Mouse (Mus musculus): ENCODE measurements around the gene Bcas3. TPM values are rescaled to one million over a fixed set of nuclear protein-coding genes. Genes with fewer than 3 reads are reported as not detected.

Bcas3 gene
- polyA plus RNA-seq, 1 experiment from 2014 or later = 20.2 TPM

DNA sequence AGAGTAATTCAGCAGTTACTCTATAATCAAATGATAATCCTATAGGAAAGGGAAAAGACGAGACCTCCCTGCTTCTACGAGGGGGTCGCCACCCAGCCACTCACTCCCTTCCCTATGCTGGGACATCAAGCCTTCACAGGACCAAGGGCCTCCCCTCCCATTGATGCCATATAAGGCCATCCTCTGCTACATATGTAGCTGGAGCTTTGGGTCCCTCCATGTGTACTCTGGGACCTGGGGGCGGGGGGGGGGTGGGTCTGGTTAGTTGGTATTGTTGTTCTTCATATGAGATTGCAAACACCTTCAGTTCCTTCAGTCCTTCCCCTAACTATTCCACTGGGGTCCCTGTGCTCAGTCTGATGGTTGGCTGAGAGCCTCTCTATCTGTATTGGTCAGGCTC lies 369.0 kb downstream of the Bcas3 start:
- Histone ChIP-seq H3K27me3 (ENCODE audit: low read depth, poor library complexity, severe bottlenecking) (peaks cover 77% of the 10 kb centered on the region), H3K36me3 (no peaks in the 10 kb centered on the region), H3K9me3 (replicated peaks) (no peaks in the 10 kb centered on the region), H3K4me1 (peaks cover 22% of the 10 kb centered on the region), H3K27ac (replicated peaks) (no peak overlapping the region), H3K4me3 (no peak overlapping the region)
- 83% methylated on average over 4 of the region's 4 CpGs for WGBS
- no peak for DNase-seq (ENCODE audit: low spot score)

DNA sequence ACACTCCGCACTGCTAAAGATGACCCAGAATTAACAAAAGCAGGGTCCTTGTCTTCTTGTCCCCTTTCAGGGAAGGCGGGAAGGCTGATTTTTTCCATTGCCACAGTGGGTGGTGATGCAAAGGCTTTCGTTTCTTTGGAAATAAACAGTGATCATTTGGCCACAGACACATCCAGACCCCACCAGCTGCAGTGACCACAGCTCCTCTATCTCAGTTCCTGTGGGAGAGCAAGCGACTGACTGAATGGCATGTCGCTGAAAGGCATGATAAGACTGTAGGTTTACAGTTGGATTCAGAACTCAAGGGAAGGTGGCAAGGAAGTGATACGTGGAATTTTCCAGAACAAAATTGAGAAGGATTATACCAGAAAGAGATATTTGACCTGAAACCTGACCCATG lies 371.2 kb downstream of the Bcas3 start:
- Histone ChIP-seq H3K4me3 (no peak overlapping the region), H3K27ac (replicated peaks) (no peak overlapping the region), H3K9me3 (replicated peaks) (no peaks in the 10 kb centered on the region), H3K36me3 (no peaks in the 10 kb centered on the region), H3K27me3 (ENCODE audit: low read depth, poor library complexity, severe bottlenecking) (peaks cover 60% of the 10 kb centered on the region), H3K4me1 (peaks cover 22% of the 10 kb centered on the region)
- 80% methylated on average over 6 of the region's 6 CpGs for WGBS
- no peak for DNase-seq (ENCODE audit: low spot score)

DNA sequence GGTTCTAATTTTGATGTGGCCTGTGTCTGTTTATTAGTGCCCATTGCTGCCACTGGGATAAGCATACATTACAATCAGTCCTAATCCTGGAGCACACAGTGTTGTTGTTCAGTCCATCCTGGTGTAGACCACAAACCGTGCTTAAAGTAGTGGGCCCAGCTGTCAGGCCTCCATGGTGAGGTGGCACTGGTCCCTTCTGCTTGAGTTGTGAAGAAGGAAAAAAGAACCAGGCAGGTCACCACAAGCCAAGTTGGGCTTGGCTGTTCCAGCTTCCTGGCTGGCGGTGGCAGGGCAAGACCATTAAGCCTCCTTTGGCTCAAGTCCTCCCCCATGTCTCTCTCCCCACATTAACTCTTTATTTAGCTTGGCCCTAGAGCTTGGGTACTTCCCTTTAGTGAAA lies 376.8 kb downstream of the Bcas3 start:
- H3K27me3 ChIP-seq (ENCODE audit: low read depth, poor library complexity, severe bottlenecking) = peaks cover 63% of the 10 kb centered on the region
- WGBS = 87% methylated on average over 2 of the region's 2 CpGs
- H3K4me3 ChIP-seq = no peak overlapping the region
- no peak for DNase-seq (ENCODE audit: low spot score)
- H3K4me1 ChIP-seq = peaks cover 14% of the 10 kb centered on the region
- no peaks in the 10 kb centered on the region for H3K36me3 ChIP-seq
- no peaks in the 10 kb centered on the region for H3K9me3 ChIP-seq (replicated peaks)
- no peak overlapping the region for H3K27ac ChIP-seq (replicated peaks)

DNA sequence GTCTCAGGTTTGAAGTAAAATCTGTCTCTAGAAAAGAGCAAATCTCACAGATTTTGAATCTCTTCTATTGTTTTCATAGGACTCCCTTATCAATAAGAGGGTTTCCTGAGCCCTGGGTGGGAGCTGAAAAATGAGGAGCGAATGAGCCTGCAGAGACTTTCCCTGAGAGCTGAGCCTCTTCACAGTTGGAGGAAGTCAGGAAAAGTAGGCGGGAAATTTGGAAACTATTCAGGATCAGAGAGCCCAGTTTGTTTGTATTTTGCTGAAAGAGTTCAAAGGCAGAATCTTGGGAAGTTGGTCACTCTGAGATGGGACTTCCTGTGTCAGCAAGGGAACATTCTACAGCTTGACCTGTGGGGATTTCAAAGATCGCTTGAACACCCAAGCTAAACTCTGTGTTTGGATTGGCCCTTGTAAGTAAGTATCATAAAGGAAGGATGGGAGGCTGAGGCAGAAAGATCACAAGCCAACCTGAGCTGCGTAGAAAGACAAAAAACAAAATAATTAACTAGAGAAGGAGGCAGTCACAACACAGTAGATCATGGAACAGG lies 379.6 kb downstream of the Bcas3 start:
- DNase-seq (ENCODE audit: low spot score) = no peak
- no peaks in the 10 kb centered on the region for H3K9me3 ChIP-seq (replicated peaks)
- H3K27me3 ChIP-seq (ENCODE audit: low read depth, poor library complexity, severe bottlenecking) = peaks cover 78% of the 10 kb centered on the region
- H3K36me3 ChIP-seq = no peaks in the 10 kb centered on the region
- no peak overlapping the region for H3K27ac ChIP-seq (replicated peaks)
- H3K4me1 ChIP-seq = peaks cover 26% of the 10 kb centered on the region
- WGBS = 64% methylated on average over 4 of the region's 4 CpGs
- no peak overlapping the region for H3K4me3 ChIP-seq

DNA sequence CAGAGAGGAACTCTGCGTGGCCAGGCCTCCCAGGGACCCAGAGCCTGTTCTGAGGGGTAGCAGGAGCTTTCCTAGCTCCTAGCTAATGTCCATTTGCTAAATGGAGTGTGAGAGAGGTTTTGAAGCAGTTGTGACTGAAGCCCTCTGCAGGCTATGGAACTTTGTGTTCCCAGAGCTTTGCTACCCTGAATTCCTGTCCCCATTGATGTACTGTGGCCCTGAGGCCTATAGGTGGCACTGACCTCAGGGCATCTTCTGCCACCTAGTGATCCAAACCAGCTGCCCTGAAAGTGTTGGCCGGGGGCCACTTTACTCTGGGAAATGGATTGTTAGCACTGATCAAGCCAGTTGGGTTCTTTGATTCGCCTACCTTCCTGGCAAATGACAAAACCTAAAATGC lies 380.6 kb downstream of the Bcas3 start:
- peaks cover 36% of the 10 kb centered on the region for H3K4me1 ChIP-seq
- peaks cover 84% of the 10 kb centered on the region for H3K27me3 ChIP-seq (ENCODE audit: low read depth, poor library complexity, severe bottlenecking)
- H3K27ac ChIP-seq (replicated peaks) = no peak overlapping the region
- H3K4me3 ChIP-seq = no peak overlapping the region
- no peaks in the 10 kb centered on the region for H3K36me3 ChIP-seq
- WGBS = 58% methylated on average over 3 of the region's 3 CpGs
- DNase-seq (ENCODE audit: low spot score) = no peak
- H3K9me3 ChIP-seq (replicated peaks) = no peaks in the 10 kb centered on the region

DNA sequence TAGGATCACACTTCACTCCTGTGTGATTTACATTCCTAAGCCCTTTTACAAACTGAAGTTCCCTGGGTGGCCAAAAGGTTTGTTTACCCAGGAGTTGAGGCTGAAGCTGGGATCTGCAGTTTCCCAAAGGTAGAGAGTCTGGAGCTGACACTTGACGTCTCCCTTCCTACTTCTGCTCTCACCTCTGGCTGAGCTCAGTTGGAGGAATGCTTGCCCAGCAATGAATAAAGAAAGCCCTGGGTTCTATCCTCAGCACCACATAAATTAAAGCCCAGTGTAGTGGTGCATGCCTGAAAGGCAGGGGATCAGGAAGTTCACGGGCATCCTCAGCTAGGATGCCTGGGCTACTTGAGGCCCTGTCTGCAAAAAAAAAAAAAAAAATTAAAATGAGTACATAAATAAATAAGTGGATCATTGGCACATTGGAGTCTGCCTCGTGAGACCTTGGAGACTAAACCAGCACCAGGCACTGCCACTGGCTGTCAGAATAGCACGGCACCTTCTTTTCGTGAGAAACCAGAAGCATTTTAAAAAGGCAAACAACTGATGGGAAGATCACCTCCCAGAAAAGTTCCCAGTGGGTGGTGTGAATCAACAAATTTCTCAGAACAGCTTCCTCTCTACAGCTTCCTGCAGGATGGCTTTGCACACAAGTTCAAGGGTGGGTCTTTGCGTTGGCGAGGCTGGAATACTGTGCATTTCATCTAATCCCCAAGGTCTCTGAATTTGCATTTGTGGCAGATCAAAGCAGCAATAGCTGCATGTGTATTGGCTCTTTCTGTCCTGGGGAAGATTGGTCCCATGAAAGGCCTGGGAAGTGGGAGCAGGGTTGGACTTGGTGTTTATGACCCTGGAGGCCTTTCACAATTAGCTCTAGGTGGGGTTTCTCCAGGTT lies 381.6 kb downstream of the Bcas3 start:
- H3K4me3 ChIP-seq = no peak overlapping the region
- no peak overlapping the region for H3K27ac ChIP-seq (replicated peaks)
- peaks cover 90% of the 10 kb centered on the region for H3K27me3 ChIP-seq (ENCODE audit: low read depth, poor library complexity, severe bottlenecking)
- no peak for DNase-seq (ENCODE audit: low spot score)
- WGBS = 49% methylated on average over 7 of the region's 7 CpGs
- peaks cover 43% of the 10 kb centered on the region for H3K4me1 ChIP-seq
- no peaks in the 10 kb centered on the region for H3K9me3 ChIP-seq (replicated peaks)
- no peaks in the 10 kb centered on the region for H3K36me3 ChIP-seq

DNA sequence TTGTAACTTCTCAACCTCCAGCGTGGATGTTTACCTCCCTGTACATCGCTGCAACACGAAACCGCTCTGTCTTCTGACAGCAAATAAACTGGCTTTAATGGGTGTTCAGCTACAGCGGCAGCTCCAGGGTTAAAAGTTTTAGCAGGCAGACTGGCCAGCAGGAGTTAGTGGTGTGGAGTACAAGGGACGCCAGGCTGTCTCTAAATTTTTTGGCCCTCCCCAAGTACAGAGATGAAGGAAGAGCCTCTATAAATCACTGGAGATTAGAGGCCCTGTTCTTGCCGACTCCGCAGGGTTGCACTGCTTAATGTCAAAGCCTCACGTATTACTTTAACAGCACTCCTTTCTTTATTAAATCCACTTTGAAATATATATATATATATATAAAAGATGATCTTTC lies 384.3 kb downstream of the Bcas3 start:
- Histone ChIP-seq H3K4me1 (peaks cover 46% of the 10 kb centered on the region), H3K4me3 (no peak overlapping the region), H3K27me3 (ENCODE audit: low read depth, poor library complexity, severe bottlenecking) (peaks cover 87% of the 10 kb centered on the region), H3K36me3 (no peaks in the 10 kb centered on the region), H3K9me3 (replicated peaks) (no peaks in the 10 kb centered on the region), H3K27ac (replicated peaks) (no peak overlapping the region)
- DNase-seq (ENCODE audit: low spot score) = no peak
- 53% methylated on average over 9 of the region's 9 CpGs for WGBS

DNA sequence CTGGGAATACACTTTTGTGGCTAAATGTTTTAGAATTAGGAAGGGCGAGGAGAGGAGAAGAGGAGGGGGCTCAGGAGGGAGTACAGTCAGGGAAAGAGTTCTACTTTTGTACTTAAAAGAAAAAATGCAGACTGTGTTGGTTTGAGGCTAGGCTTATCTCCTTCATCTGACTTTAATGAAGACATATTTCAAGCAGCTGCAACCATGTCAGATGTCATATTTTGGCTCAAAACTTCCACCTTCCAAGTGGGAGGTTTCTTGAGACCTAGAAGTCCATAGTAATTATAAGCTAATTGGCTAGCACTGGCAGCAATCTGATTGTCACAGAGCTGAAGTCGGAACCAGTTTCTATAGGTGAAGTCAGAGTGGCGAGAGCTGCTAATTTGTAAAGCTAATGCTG lies 384.9 kb downstream of the Bcas3 start:
- WGBS = 45% methylated on average over 3 of the region's 3 CpGs
- peaks cover 46% of the 10 kb centered on the region for H3K4me1 ChIP-seq
- no peak for DNase-seq (ENCODE audit: low spot score)
- no peak overlapping the region for H3K4me3 ChIP-seq
- H3K36me3 ChIP-seq = no peaks in the 10 kb centered on the region
- no peaks in the 10 kb centered on the region for H3K9me3 ChIP-seq (replicated peaks)
- H3K27me3 ChIP-seq (ENCODE audit: low read depth, poor library complexity, severe bottlenecking) = peaks cover 87% of the 10 kb centered on the region
- no peak overlapping the region for H3K27ac ChIP-seq (replicated peaks)

DNA sequence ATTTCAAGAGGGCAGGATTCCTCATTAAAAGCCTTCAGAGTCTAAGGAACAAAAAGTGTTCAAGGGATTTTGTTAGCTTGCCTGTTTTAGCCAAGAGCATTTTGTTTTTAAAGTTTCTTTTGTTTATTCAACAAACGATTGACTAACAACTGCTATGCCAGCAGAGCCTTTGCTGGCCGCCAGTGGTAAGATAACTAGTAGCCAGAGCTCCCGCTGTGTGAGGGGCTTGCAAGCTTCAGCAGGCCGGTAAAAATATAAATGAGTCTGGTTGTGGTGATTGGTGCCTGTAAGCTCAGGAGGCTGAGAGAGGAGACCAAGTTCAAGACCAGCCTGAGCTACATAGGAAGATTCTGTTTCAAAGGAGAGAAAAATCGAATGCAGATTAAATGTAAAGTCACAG lies 385.6 kb downstream of the Bcas3 start:
- Histone ChIP-seq H3K9me3 (replicated peaks) (no peaks in the 10 kb centered on the region), H3K4me1 (peaks cover 42% of the 10 kb centered on the region), H3K27me3 (ENCODE audit: low read depth, poor library complexity, severe bottlenecking) (peaks cover 85% of the 10 kb centered on the region), H3K4me3 (no peak overlapping the region), H3K36me3 (no peaks in the 10 kb centered on the region), H3K27ac (replicated peaks) (no peak overlapping the region)
- no peak for DNase-seq (ENCODE audit: low spot score)
- 30% methylated on average over 5 of the region's 5 CpGs for WGBS

DNA sequence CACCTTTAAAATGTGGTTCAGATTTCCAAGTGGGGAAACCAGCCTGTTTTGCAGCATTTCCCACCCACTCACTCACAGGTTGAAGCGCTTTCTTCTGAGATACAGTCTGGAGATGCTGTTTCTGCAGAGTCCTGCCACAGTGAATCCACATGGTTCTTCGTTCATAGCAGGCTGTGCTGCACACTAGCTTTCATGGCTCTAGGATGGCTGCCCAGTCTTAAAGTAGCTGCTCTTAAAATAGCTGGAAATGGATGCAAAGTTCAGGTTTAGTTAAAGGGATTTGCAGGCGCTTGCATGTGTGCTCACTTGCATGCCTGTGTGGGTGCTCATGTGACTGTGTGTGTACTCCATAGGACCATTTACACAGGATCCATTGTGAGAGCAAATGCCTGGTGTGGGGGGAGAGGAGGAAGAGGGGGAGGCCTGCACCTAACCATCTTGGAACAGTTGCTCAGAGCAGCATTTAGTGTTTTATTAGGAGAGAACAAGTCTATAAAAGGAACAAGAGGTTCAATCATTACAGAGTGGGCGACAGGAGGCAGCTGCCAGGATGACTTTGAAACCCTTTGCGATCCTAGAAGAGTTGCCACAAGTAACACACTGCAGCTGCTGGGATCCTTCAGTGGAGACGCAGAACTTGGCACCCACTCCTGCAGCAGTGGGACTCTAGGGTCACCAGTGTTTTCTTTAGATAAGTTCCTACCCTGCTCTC lies 386.5 kb downstream of the Bcas3 start:
- no peaks in the 10 kb centered on the region for H3K36me3 ChIP-seq
- peaks cover 89% of the 10 kb centered on the region for H3K27me3 ChIP-seq (ENCODE audit: low read depth, poor library complexity, severe bottlenecking)
- no peak for DNase-seq (ENCODE audit: low spot score)
- peaks cover 35% of the 10 kb centered on the region for H3K4me1 ChIP-seq
- no peak overlapping the region for H3K4me3 ChIP-seq
- 54% methylated on average over 6 of the region's 6 CpGs for WGBS
- no peaks in the 10 kb centered on the region for H3K9me3 ChIP-seq (replicated peaks)
- H3K27ac ChIP-seq (replicated peaks) = no peak overlapping the region

DNA sequence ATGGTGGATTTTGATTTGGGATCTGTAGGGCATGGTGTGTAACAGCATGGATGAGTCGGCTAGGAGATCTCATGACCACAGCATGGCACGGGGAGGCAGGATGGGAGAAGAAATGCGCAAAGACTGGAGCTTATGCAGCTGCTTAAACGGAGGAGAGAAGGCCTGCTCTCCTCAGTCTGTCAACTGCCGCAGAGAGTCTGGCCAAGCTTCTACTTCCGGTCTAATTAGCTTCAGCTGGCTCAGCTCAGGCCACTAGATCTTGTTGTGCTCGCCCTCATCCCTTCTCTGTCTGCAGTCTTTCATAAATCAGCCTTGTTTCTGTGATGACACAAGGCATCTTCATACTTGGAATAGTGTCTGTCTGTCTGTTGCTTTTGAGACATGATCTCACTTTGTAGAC lies 393.4 kb downstream of the Bcas3 start:
- Histone ChIP-seq H3K27ac (replicated peaks) (no peak overlapping the region; the same call in 1 of the 2 replicates), H3K9me3 (replicated peaks) (no peaks in the 10 kb centered on the region), H3K4me1 (peaks cover 10% of the 10 kb centered on the region; the same call in 1 of the 2 replicates), H3K36me3 (no peaks in the 10 kb centered on the region), H3K4me3 (no peak overlapping the region), H3K27me3 (ENCODE audit: low read depth, poor library complexity, severe bottlenecking) (peaks cover 38% of the 10 kb centered on the region)
- WGBS = 77% methylated on average over 7 of the region's 7 CpGs
- no peak for DNase-seq (ENCODE audit: low spot score)

DNA sequence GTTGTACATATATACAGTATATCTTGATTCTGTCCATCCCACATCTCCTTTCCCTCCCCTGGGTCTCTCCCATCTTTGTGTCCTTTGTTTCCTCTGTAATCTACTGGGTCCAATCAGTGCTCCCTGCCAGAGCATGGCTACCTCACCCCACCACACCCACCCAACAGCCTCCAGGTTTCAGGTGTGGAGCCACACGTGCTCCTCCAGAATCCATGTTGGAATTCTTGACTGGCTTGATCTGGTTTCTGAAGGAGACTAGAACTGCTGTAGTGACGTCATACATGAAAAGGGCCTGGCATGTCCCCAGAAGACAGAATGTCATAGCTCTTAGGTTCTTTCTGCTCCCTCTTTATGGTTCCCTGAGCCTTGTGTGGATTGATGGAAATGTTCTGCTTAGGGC lies 395.9 kb downstream of the Bcas3 start:
- H3K4me3 ChIP-seq = no peak overlapping the region
- WGBS = 90% methylated on average over 2 of the region's 2 CpGs
- H3K27ac ChIP-seq (replicated peaks) = no peak overlapping the region
- no peak for DNase-seq (ENCODE audit: low spot score)
- peaks cover 10% of the 10 kb centered on the region; the same call in 1 of the 2 replicates for H3K4me1 ChIP-seq
- H3K9me3 ChIP-seq (replicated peaks) = no peaks in the 10 kb centered on the region
- no peaks in the 10 kb centered on the region for H3K36me3 ChIP-seq
- H3K27me3 ChIP-seq (ENCODE audit: low read depth, poor library complexity, severe bottlenecking) = peaks cover 19% of the 10 kb centered on the region; the same call in 1 of the 2 replicates

DNA sequence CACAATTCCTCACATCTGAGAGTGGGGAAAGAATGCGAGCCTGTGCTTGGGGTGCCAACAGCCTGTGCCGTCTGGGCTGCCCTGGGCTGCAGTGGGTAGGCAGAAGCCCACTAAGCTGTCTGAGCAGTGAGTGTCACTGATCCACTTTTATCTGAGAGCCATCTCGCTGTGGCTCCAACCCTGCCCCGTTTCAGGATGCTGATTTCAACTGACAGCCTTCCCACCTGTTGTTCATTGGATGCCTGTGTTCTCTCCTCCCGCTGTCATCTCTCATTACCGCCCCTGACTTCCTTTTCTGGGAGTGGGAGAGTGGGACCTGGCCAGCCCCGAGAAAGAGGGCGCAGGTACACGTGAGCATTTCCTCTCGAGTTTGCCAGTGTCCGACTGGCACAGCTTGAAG lies 398.2 kb downstream of the Bcas3 start:
- H3K27ac ChIP-seq (replicated peaks) = 0 out of 2 replicates have a peak overlapping the region, but pooled peaks have one; percentile 17
- H3K36me3 ChIP-seq = no peaks in the 10 kb centered on the region
- no peak for DNase-seq (ENCODE audit: low spot score)
- WGBS = 66% methylated on average over 11 of the region's 11 CpGs
- H3K9me3 ChIP-seq (replicated peaks) = no peaks in the 10 kb centered on the region
- H3K4me1 ChIP-seq = peaks cover 15% of the 10 kb centered on the region
- H3K4me3 ChIP-seq = no peak overlapping the region
- H3K27me3 ChIP-seq (ENCODE audit: low read depth, poor library complexity, severe bottlenecking) = peaks cover 9% of the 10 kb centered on the region; the same call in 1 of the 2 replicates

All from midbrain, embryonic 10.5 days (tissue).